Mouse (Mus musculus) MEL (cell line): Measurements from ENCODE around the gene Ndufaf2. TPM values are rescaled to one million over a fixed set of nuclear protein-coding genes. Genes with fewer than 3 reads are reported as not detected.

ENCODE experiments used
- DNase-seq: peaks from one replicate; pipeline ENCODE4 v3.0.0; 2011; ENCODE audit warnings: low read depth, low spot score
- H3K27ac ChIP-seq: 2 replicates; pipeline ENCODE4 v1.5.1; 2012; ENCODE audit warnings: low read depth, mild to moderate bottlenecking, control low read depth, low read length, moderate library complexity; ENCODE audit not compliant: control insufficient read depth
- H3K27me3 ChIP-seq, 2 experiments: fragments of 150-350 bp in 1 of 2; sonication (generic) in 1 of 2; 2 replicates each; pipeline ENCODE4 v1.6.1; 2012; ENCODE audit warnings: low read length in 2 of 2, mild to moderate bottlenecking in 2 of 2, improper control_type of control experiment in 1 of 2, moderate library complexity in 1 of 2; ENCODE audit not compliant: insufficient read depth in 2 of 2, control insufficient read depth in 1 of 2
- H3K36me3 ChIP-seq, 2 experiments: 2 replicates each; pipeline ENCODE4 v1.6.1; 2012 to 2014; ENCODE audit warnings: low read length in 2 of 2, improper control_type of control experiment in 1 of 2, inconsistent platforms in 1 of 2, mild to moderate bottlenecking in 1 of 2; ENCODE audit not compliant: insufficient read depth in 2 of 2, control insufficient read depth in 1 of 2
- H3K4me1 ChIP-seq, 2 experiments: fragments of 150-350 bp in 1 of 2; sonication (generic) in 1 of 2; 2 replicates each; pipeline ENCODE4 v1.6.1; 2012; ENCODE audit warnings: low read length in 2 of 2, improper control_type of control experiment in 1 of 2, mild to moderate bottlenecking in 1 of 2; ENCODE audit not compliant: insufficient read depth in 2 of 2, control insufficient read depth in 1 of 2
- H3K4me3 ChIP-seq, 2 experiments: fragments of 150-350 bp in 1 of 2; sonication (generic) in 1 of 2; 2 replicates each; pipeline ENCODE4 v1.5.1; 2012; ENCODE audit warnings: low read depth in 2 of 2, low read length in 2 of 2, mild to moderate bottlenecking in 2 of 2, moderate library complexity in 2 of 2, control low read depth in 1 of 2, improper control_type of control experiment in 1 of 2; ENCODE audit not compliant: control insufficient read depth in 1 of 2, insufficient read depth in 1 of 2
- H3K79me2 ChIP-seq: 2 replicates; pipeline ENCODE4 v1.6.1; 2012; ENCODE audit warnings: mild to moderate bottlenecking, low read length, moderate library complexity; ENCODE audit not compliant: control insufficient read depth, poor library complexity, insufficient read depth
- H3K9ac ChIP-seq: 2 replicates; pipeline ENCODE4 v1.6.1; 2012; ENCODE audit warnings: low read depth, mild to moderate bottlenecking, control low read depth, low read length, moderate library complexity; ENCODE audit not compliant: control insufficient read depth, poor library complexity, severe bottlenecking
- H3K9me3 ChIP-seq: fragments of 150-350 bp; sonication (generic); replicated peaks from 2 replicates; pipeline ENCODE4 v1.6.1; 2012; ENCODE audit warnings: mild to moderate bottlenecking, low read length, improper control_type of control experiment, moderate library complexity; ENCODE audit not compliant: insufficient read depth
- BHLHE40 ChIP-seq: IDR thresholded peaks from 2 replicates; pipeline ENCODE4 v1.6.1; 2012; ENCODE audit warnings: low read depth, mild to moderate bottlenecking, inconsistent platforms, low read length, improper control_type of control experiment, borderline replicate concordance
- CHD1 ChIP-seq: IDR thresholded peaks from 2 replicates; pipeline ENCODE4 v1.6.1; 2012; ENCODE audit warnings: low read depth, mild to moderate bottlenecking, inconsistent platforms, low read length, improper control_type of control experiment
- CTCF ChIP-seq, 3 experiments: IDR thresholded peaks in 2 of 3; conservative IDR thresholded peaks in 1 of 3; 2 replicates each; pipeline ENCODE4 v1.5.1; 2011 to 2012; ENCODE audit warnings: low read length in 3 of 3, low read depth in 2 of 3, mild to moderate bottlenecking in 2 of 3, improper control_type of control experiment in 1 of 3, inconsistent platforms in 1 of 3, mixed read lengths in 1 of 3, moderate library complexity in 1 of 3; ENCODE audit not compliant: control insufficient read depth in 1 of 3, insufficient read depth in 1 of 3, poor library complexity in 1 of 3, severe bottlenecking in 1 of 3
- E2F4 ChIP-seq: IDR thresholded peaks from 2 replicates; pipeline ENCODE4 v1.6.1; 2011; ENCODE audit warnings: low read depth, low read length, improper control_type of control experiment, borderline replicate concordance
- ELF1 ChIP-seq: IDR thresholded peaks from 2 replicates; pipeline ENCODE4 v1.6.1; 2014; ENCODE audit warnings: low read depth, mild to moderate bottlenecking, inconsistent platforms, low read length, improper control_type of control experiment, moderate library complexity
- GATA1 ChIP-seq: IDR thresholded peaks from 2 replicates; pipeline ENCODE4 v1.6.1; 2011; ENCODE audit warnings: low read depth, low read length, improper control_type of control experiment
- JUND ChIP-seq: IDR thresholded peaks from 2 replicates; pipeline ENCODE4 v1.6.1; 2011; ENCODE audit warnings: low read depth, mild to moderate bottlenecking, improper control_type of control experiment, low read length
- KAT2A ChIP-seq: conservative IDR thresholded peaks from 2 replicates; pipeline ENCODE4 v1.6.1; 2012; ENCODE audit warnings: low read depth, low read length, improper control_type of control experiment, inconsistent platforms
- MAFK ChIP-seq: IDR thresholded peaks from 2 replicates; pipeline ENCODE4 v1.6.1; 2011; ENCODE audit warnings: low read depth, mild to moderate bottlenecking, low read length, improper control_type of control experiment, borderline replicate concordance
- NELFE ChIP-seq: IDR thresholded peaks from 2 replicates; pipeline ENCODE4 v1.6.1; 2011; ENCODE audit warnings: low read depth, low read length, improper control_type of control experiment
- POLR2A ChIP-seq, 2 experiments: IDR thresholded peaks; 2 replicates each; pipeline ENCODE4 v1.6.1; 2011 to 2012; ENCODE audit warnings: low read length in 2 of 2, mild to moderate bottlenecking in 2 of 2, control low read depth in 1 of 2, improper control_type of control experiment in 1 of 2, low read depth in 1 of 2, moderate library complexity in 1 of 2; ENCODE audit not compliant: control insufficient read depth in 1 of 2, insufficient read depth in 1 of 2, poor library complexity in 1 of 2
- POLR2AphosphoS5 ChIP-seq: IDR thresholded peaks from 2 replicates; pipeline ENCODE4 v1.6.1; 2012; ENCODE audit warnings: low read depth, borderline replicate concordance, mild to moderate bottlenecking, inconsistent platforms, low read length, moderate library complexity, mixed read lengths
- RCOR1 ChIP-seq: IDR thresholded peaks from 2 replicates; pipeline ENCODE4 v1.6.1; 2012; ENCODE audit warnings: low read depth, mild to moderate bottlenecking, inconsistent platforms, low read length, improper control_type of control experiment
- SMC3 ChIP-seq: IDR thresholded peaks from 2 replicates; pipeline ENCODE4 v1.6.1; 2011; ENCODE audit warnings: low read depth, low read length, improper control_type of control experiment
- TAL1 ChIP-seq: IDR thresholded peaks from 2 replicates; pipeline ENCODE4 v1.6.1; 2012; ENCODE audit warnings: mild to moderate bottlenecking, inconsistent platforms, low read length, moderate library complexity, mixed read lengths
- TBP ChIP-seq: IDR thresholded peaks from 2 replicates; pipeline ENCODE4 v1.8.0; 2011; ENCODE audit warnings: low read depth, low read length, improper control_type of control experiment
- USF1 ChIP-seq: IDR thresholded peaks from 2 replicates; pipeline ENCODE4 v1.6.1; 2014; ENCODE audit warnings: low read depth, mild to moderate bottlenecking, inconsistent platforms, low read length, improper control_type of control experiment, moderate library complexity
- USF2 ChIP-seq, 2 experiments: IDR thresholded peaks; 2 replicates each; pipeline ENCODE4 v1.6.1; 2011 to 2012; ENCODE audit warnings: improper control_type of control experiment in 2 of 2, low read length in 2 of 2, borderline replicate concordance in 1 of 2, inconsistent platforms in 1 of 2, low read depth in 1 of 2, mild to moderate bottlenecking in 1 of 2; ENCODE audit not compliant: insufficient read depth in 1 of 2
- ZMIZ1 ChIP-seq: IDR thresholded peaks from 2 replicates; pipeline ENCODE4 v1.6.1; 2012; ENCODE audit warnings: low read depth, mild to moderate bottlenecking, inconsistent platforms, low read length, improper control_type of control experiment, moderate library complexity
- polyA plus RNA-seq, 2 experiments: library from polyadenylated mRNA; stranded (reverse) in 1 of 2; unstranded in 1 of 2; fragments of >175 nt in 1 of 2; fragments of >200 nt in 1 of 2; gene quantifications; 2 replicates each; pipeline versions ENCODE4 v1.2.1 to v1.2.4; 2012; ENCODE audit warnings: low replicate concordance in 2 of 2, low read depth in 1 of 2; ENCODE audit not compliant: insufficient read length in 2 of 2, insufficient read depth in 1 of 2, missing spikeins in 1 of 2
- total RNA-seq: library from RNA; depleted of rRNA; stranded (reverse); fragments of 300-350 nt; gene quantifications from 2 replicates; pipeline ENCODE4 v1.2.3, GENCODE M21; 2012

The Ndufaf2 gene
- total and polyA plus RNA-seq, 3 experiments = 50.9 to 76.0 TPM; not detected in 1

GRCm38 (mm10) chr13:107970422-107971142, 187.8 kb downstream of the Ndufaf2 start:
- peaks cover 6 to 20% of the 10 kb centered on the region in 2 experiments for H3K27me3 ChIP-seq
- TF ChIP-seq CTCF (IDR thresholded peaks at IDR 0.05 in 2 of 3, conservative IDR thresholded peaks at IDR 0.05 in 1 of 3; ENCODE audit: control insufficient read depth in 1 of 3, insufficient read depth in 1 of 3, low read depth in 2 of 3, low read length in 3 of 3, poor library complexity in 1 of 3, severe bottlenecking in 1 of 3) (no peak), MAFK (no peak), NELFE (no peak), USF1 (peak; percentile 84), USF2 (IDR thresholded peaks at IDR 0.05; ENCODE audit: borderline replicate concordance in 1 of 2, insufficient read depth in 1 of 2, low read depth in 1 of 2, low read length in 2 of 2) (0 out of 4 replicates have a peak, but pooled peaks of 1 of the 2 experiments have one; percentile 43)
- TF ChIP-seq, all 39 proteins: peak for 2
- peak; percentile 11 for DNase-seq
- Histone ChIP-seq H3K9me3 (no peaks in the 10 kb centered on the region), H3K4me3 (peak overlapping the region; percentile 50 to 51), H3K36me3 (no peaks in the 10 kb centered on the region), H3K9ac (peak overlapping the region; percentile 14; the same call in 1 of the 2 replicates), H3K27ac (no peak overlapping the region), H3K79me2 (no peaks in the 10 kb centered on the region), H3K4me1 (0 out of 4 replicates have a peak, but pooled peaks cover 0 to 5% of the 10 kb centered on the region in 2 experiments)

- TF ChIP-seq KAT2A (no peak), GATA1 (no peak), TAL1 (no peak), E2F4 (no peak), TBP (no peak), POLR2AphosphoS5 (no peak), ZMIZ1 (no peak), JUND (no peak), RCOR1 (no peak), POLR2A (IDR thresholded peaks at IDR 0.05; ENCODE audit: control insufficient read depth in 1 of 2, insufficient read depth in 1 of 2, low read depth in 1 of 2, low read length in 2 of 2, poor library complexity in 1 of 2) (no peak), BHLHE40 (no peak), SMC3 (no peak), ELF1 (no peak), CHD1 (no peak)
- DNase-seq = no peak
These were observed 188.4 kb downstream of the Ndufaf2 start for GRCm38 (mm10) chr13:107969961-107970391.

More at GRCm38 (mm10) chr13:107969961-107970391, 188.4 kb downstream of the Ndufaf2 start:
- Histone ChIP-seq H3K27ac (no peak overlapping the region), H3K79me2 (no peaks in the 10 kb centered on the region), H3K9ac (no peak overlapping the region), H3K9me3 (no peaks in the 10 kb centered on the region), H3K36me3 (no peaks in the 10 kb centered on the region), H3K27me3 (peaks cover 6 to 17% of the 10 kb centered on the region in 2 experiments), H3K4me3 (no peak overlapping the region), H3K4me1 (0 out of 4 replicates have a peak, but pooled peaks cover 0 to 5% of the 10 kb centered on the region in 2 experiments)
